Mouse (Mus musculus): ENCODE measurements around the gene Eefsec.

Eefsec gene

GRCm38 (mm10) chr6:88343485-88344450, 102.6 kb downstream of the Eefsec start:
- in situ Hi-C loops (cut with MboI, MseI): no loop called here

- in situ Hi-C loops (cut with MboI, MseI): no loop called here
Observed at GRCm38 (mm10) chr6:88342965-88343364, 103.4 kb downstream of the Eefsec start.

GRCm38 (mm10) chr6:88341182-88341581, 105.2 kb downstream of the Eefsec start:
- in situ Hi-C loops (cut with MboI, MseI): no loop called here

GRCm38 (mm10) chr6:88340761-88341160, 105.6 kb downstream of the Eefsec start:
- in situ Hi-C loops (cut with MboI, MseI): no loop called here

- in situ Hi-C loops (cut with MboI, MseI): no loop called here
Observed at GRCm38 (mm10) chr6:88329336-88329735, 117.0 kb downstream of the Eefsec start.

GRCm38 (mm10) chr6:88321879-88322278, 124.5 kb downstream of the Eefsec start:
- in situ Hi-C loops (cut with MboI, MseI): no loop called here

GRCm38 (mm10) chr6:88321253-88321652, 125.1 kb downstream of the Eefsec start:
- in situ Hi-C loops (cut with MboI, MseI): no loop called here

GRCm38 (mm10) chr6:88319735-88320134, 126.6 kb downstream of the Eefsec start:
- in situ Hi-C loops (cut with MboI, MseI): no loop called here

- in situ Hi-C loops (cut with MboI, MseI): no loop called here
Observed at GRCm38 (mm10) chr6:88315295-88315694, 131.0 kb downstream of the Eefsec start.

GRCm38 (mm10) chr6:88313937-88314336, 132.4 kb downstream of the Eefsec start:
- in situ Hi-C loops (cut with MboI, MseI): no loop called here

- in situ Hi-C loops (cut with MboI, MseI): no loop called here
Observed at GRCm38 (mm10) chr6:88311593-88311992, 134.7 kb downstream of the Eefsec start.

- in situ Hi-C loops (cut with MboI, MseI): no loop called here
Observed at GRCm38 (mm10) chr6:88306100-88306746, 140.1 kb downstream of the Eefsec start.

GRCm38 (mm10) chr6:88301234-88301633, 145.1 kb downstream of the Eefsec start:
- in situ Hi-C loops (cut with MboI, MseI): loop anchor here in 1 of 2 experiments (5.0 kb wide), 1 partner anchor 89 kb away; no protein-coding TSS in a partner anchor

- in situ Hi-C loops (cut with MboI, MseI): no loop called here
Observed at GRCm38 (mm10) chr6:88299491-88299890, 146.8 kb downstream of the Eefsec start.

- in situ Hi-C loops (cut with MboI, MseI): no loop called here
Observed at GRCm38 (mm10) chr6:88292274-88292909, 153.9 kb downstream of the Eefsec start.

- in situ Hi-C loops (cut with MboI, MseI): no loop called here
Observed at GRCm38 (mm10) chr6:88290129-88290766, 156.1 kb downstream of the Eefsec start.

GRCm38 (mm10) chr6:88278141-88278540, 168.2 kb downstream of the Eefsec start:
- in situ Hi-C loops (cut with MboI, MseI): no loop called here

GRCm38 (mm10) chr6:88277242-88277641, 169.1 kb downstream of the Eefsec start:
- in situ Hi-C loops (cut with MboI, MseI): no loop called here

- in situ Hi-C loops (cut with MboI, MseI): no loop called here
Observed at GRCm38 (mm10) chr6:88276221-88276620, 170.1 kb downstream of the Eefsec start.

- in situ Hi-C loops (cut with MboI, MseI): no loop called here
Observed at GRCm38 (mm10) chr6:88274623-88275022, 171.7 kb downstream of the Eefsec start.

- in situ Hi-C loops (cut with MboI, MseI): loop anchor here in 1 of 2 experiments (10.0 kb wide), 1 partner anchor 687 kb away; no protein-coding TSS in a partner anchor
Observed at GRCm38 (mm10) chr6:88267970-88268369, 178.4 kb downstream of the Eefsec start.

All from T-helper 17 cell (primary cell).